Mouse (Mus musculus) limb, embryonic 14.5 days (tissue): Measurements from ENCODE around the gene Pcnx. TPM values are rescaled to one million over a fixed set of nuclear protein-coding genes. Genes with fewer than 3 reads are reported as not detected.

ENCODE experiments used
- ATAC-seq: fragments of 200-750 bp; cut with Nextera tagmentation; 2 replicates; pipeline ENCODE4 v1.8.0; 2017; ENCODE audit warnings: low read depth, moderate number of reproducible peaks, moderate TSS enrichment; ENCODE audit not compliant: low FRiP score
- DNase-seq: peaks from one replicate; pipeline ENCODE4 v3.0.0-alpha.2; 2015; ENCODE audit warnings: low spot score
- H3K27ac ChIP-seq: fragments of 300-500 bp; sonication (generic); replicated peaks from 2 replicates; pipeline ENCODE4 v1.5.1; 2014; ENCODE audit warnings: low read depth, mild to moderate bottlenecking, low read length, moderate library complexity, mixed read lengths
- H3K27me3 ChIP-seq: fragments of 300-500 bp; sonication (generic); 2 replicates; pipeline ENCODE4 v1.6.1; 2014; ENCODE audit warnings: low read length, mixed read lengths; ENCODE audit not compliant: control insufficient read depth, insufficient read depth
- H3K36me3 ChIP-seq: fragments of 300-500 bp; sonication (generic); 2 replicates; pipeline ENCODE4 v1.6.1; 2014; ENCODE audit warnings: mild to moderate bottlenecking, low read length, moderate library complexity, mixed read lengths; ENCODE audit not compliant: control insufficient read depth, insufficient read depth
- H3K4me1 ChIP-seq: fragments of 300-500 bp; sonication (generic); 2 replicates; pipeline ENCODE4 v1.6.1; 2014; ENCODE audit warnings: antibody characterized with exemption, low read length, mixed read lengths; ENCODE audit not compliant: control insufficient read depth, insufficient read depth
- H3K4me2 ChIP-seq: fragments of 300-500 bp; sonication (generic); replicated peaks from 2 replicates; pipeline ENCODE4 v1.6.1; 2014; ENCODE audit warnings: low read depth, mild to moderate bottlenecking, low read length, moderate library complexity; ENCODE audit not compliant: severe bottlenecking
- H3K4me3 ChIP-seq: fragments of 300-500 bp; sonication (generic); replicated peaks from 2 replicates; pipeline ENCODE4 v1.5.1; 2014; ENCODE audit warnings: low read length
- H3K9ac ChIP-seq: fragments of 300-500 bp; sonication (generic); 2 replicates; pipeline ENCODE4 v1.6.1; 2014; ENCODE audit warnings: mild to moderate bottlenecking, low read depth, low read length, moderate library complexity; ENCODE audit not compliant: severe bottlenecking
- H3K9me3 ChIP-seq: fragments of 300-500 bp; sonication (generic); 2 replicates; pipeline ENCODE4 v1.6.1; 2016; ENCODE audit warnings: low read length; ENCODE audit not compliant: control insufficient read depth
- POLR2A ChIP-seq: fragments of 200-500 bp; IDR thresholded peaks from 2 replicates; pipeline ENCODE4 v1.8.0; 2012; ENCODE audit warnings: inconsistent platforms, mild to moderate bottlenecking, moderate library complexity, borderline replicate concordance; ENCODE audit not compliant: insufficient read depth, insufficient read length; ENCODE audit errors: extremely low read depth
- WGBS: fragments of 180-500 bp; shearing (Covaris S2); extraction: QIAGEN DNeasy Blood & Tissue Kit; methylation state at CpG from one replicate; pipeline ENCODE4 v1.1.7; 2014; 5-methylcytosine and 5-hydroxymethylcytosine counted together
- polyA plus RNA-seq, 2 experiments: library from polyadenylated mRNA; depleted of rRNA in 1 of 2; stranded (reverse) in 1 of 2; unstranded in 1 of 2; fragments of >200 nt; fragmentation: Nextera tagmentation in 1 of 2; extraction: Ambion mirVana in 1 of 2; gene quantifications; 2 replicates each; pipeline versions ENCODE4 v1.2.1 to v1.2.3; 2012 to 2014

The Pcnx gene
- polyA plus RNA-seq, 2 experiments: 18.4 to 36.6 TPM

- Histone ChIP-seq H3K36me3 (peaks cover 12% of the 10 kb centered on the region), H3K4me2 (no peak overlapping the region), H3K9ac (no peak overlapping the region), H3K27me3 (no peaks in the 10 kb centered on the region), H3K4me1 (peaks cover 3% of the 10 kb centered on the region; the same call in 1 of the 2 replicates), H3K4me3 (no peak overlapping the region), H3K9me3 (no peaks in the 10 kb centered on the region), H3K27ac (no peak overlapping the region)
- no peak for TF ChIP-seq POLR2A
- ATAC-seq (no peak), DNase-seq (no peak)
- 69% methylated on average over 4 of the region's 4 CpGs for WGBS
Measured at GRCm38 (mm10) chr12:81936066-81936465, 76.2 kb downstream of the Pcnx start.

- no peaks in the 10 kb centered on the region for H3K9me3 ChIP-seq
- H3K27me3 ChIP-seq: no peaks in the 10 kb centered on the region
- H3K4me1 ChIP-seq: no peaks in the 10 kb centered on the region
- H3K4me2 ChIP-seq: no peak overlapping the region
- H3K9ac ChIP-seq: no peak overlapping the region
- DNase-seq: no peak
- no peak overlapping the region for H3K27ac ChIP-seq
- WGBS: 79% methylated on average over 9 of the region's 9 CpGs
- H3K36me3 ChIP-seq: 0 out of 2 replicates have a peak, but pooled peaks cover 3% of the 10 kb centered on the region
- no peak for TF ChIP-seq POLR2A
- ATAC-seq: no peak
- no peak overlapping the region for H3K4me3 ChIP-seq
Measured at GRCm38 (mm10) chr12:81941191-81941590, 81.4 kb downstream of the Pcnx start.

- no peak for DNase-seq
- no peaks in the 10 kb centered on the region for H3K4me1 ChIP-seq
- ATAC-seq: no peak
- no peaks in the 10 kb centered on the region for H3K9me3 ChIP-seq
- H3K27me3 ChIP-seq: no peaks in the 10 kb centered on the region
- no peak overlapping the region for H3K4me2 ChIP-seq
- TF ChIP-seq POLR2A: no peak
- WGBS: 85% methylated on average over 12 of the region's 12 CpGs
- 0 out of 2 replicates have a peak, but pooled peaks cover 1% of the 10 kb centered on the region for H3K36me3 ChIP-seq
- H3K9ac ChIP-seq: no peak overlapping the region
- no peak overlapping the region for H3K4me3 ChIP-seq
- H3K27ac ChIP-seq: no peak overlapping the region
Measured at GRCm38 (mm10) chr12:81943331-81944062, 83.7 kb downstream of the Pcnx start.

GRCm38 (mm10) chr12:81949026-81949425 is 89.2 kb downstream of the Pcnx start:
- Histone ChIP-seq H3K4me1 (no peaks in the 10 kb centered on the region), H3K4me3 (no peak overlapping the region), H3K9me3 (no peaks in the 10 kb centered on the region), H3K9ac (no peak overlapping the region), H3K4me2 (no peak overlapping the region), H3K36me3 (peaks cover 32% of the 10 kb centered on the region), H3K27me3 (no peaks in the 10 kb centered on the region), H3K27ac (no peak overlapping the region)
- ATAC-seq: no peak
- WGBS: 97% methylated on average over 6 of the region's 6 CpGs
- TF ChIP-seq POLR2A: no peak
- no peak for DNase-seq

GRCm38 (mm10) chr12:81950016-81950415 is 90.2 kb downstream of the Pcnx start:
- DNase-seq: no peak
- Histone ChIP-seq H3K27ac (no peak overlapping the region), H3K4me3 (no peak overlapping the region), H3K27me3 (no peaks in the 10 kb centered on the region), H3K9ac (no peak overlapping the region), H3K36me3 (peaks cover 40% of the 10 kb centered on the region), H3K9me3 (no peaks in the 10 kb centered on the region), H3K4me2 (no peak overlapping the region), H3K4me1 (no peaks in the 10 kb centered on the region)
- no peak for ATAC-seq
- WGBS: 88% methylated on average over 2 of the region's 2 CpGs
- no peak for TF ChIP-seq POLR2A
